Mouse (Mus musculus) stomach, embryonic 14.5 days (tissue): ENCODE measurements around the gene Slc25a3. TPM values are rescaled to one million over a fixed set of nuclear protein-coding genes. Genes with fewer than 3 reads are reported as not detected.

Source experiments
- ATAC-seq: fragments of 200-750 bp; cut with Nextera tagmentation; 2 replicates; pipeline ENCODE4 v1.8.0; 2017; ENCODE audit warnings: low read depth, moderate TSS enrichment; ENCODE audit not compliant: insufficient number of reproducible peaks, insufficient read depth, low FRiP score
- H3K27ac ChIP-seq: fragments of 300-500 bp; sonication (generic); 2 replicates; pipeline ENCODE4 v1.5.1; 2014; ENCODE audit warnings: mild to moderate bottlenecking, low read length, moderate library complexity, mixed read lengths
- H3K27me3 ChIP-seq: fragments of 300-500 bp; sonication (generic); 2 replicates; pipeline ENCODE4 v1.6.1; 2014; ENCODE audit warnings: low read length, control low read depth, mixed read lengths; ENCODE audit not compliant: control insufficient read depth, insufficient read depth
- H3K36me3 ChIP-seq: fragments of 300-500 bp; sonication (generic); 2 replicates; pipeline ENCODE4 v1.6.1; 2014; ENCODE audit warnings: mild to moderate bottlenecking, control low read depth, low read length, moderate library complexity, mixed read lengths; ENCODE audit not compliant: control insufficient read depth, insufficient read depth
- H3K4me1 ChIP-seq: fragments of 300-500 bp; sonication (generic); 2 replicates; pipeline ENCODE4 v1.6.1; 2014; ENCODE audit warnings: low read length, control low read depth, mixed read lengths; ENCODE audit not compliant: control insufficient read depth, insufficient read depth
- H3K4me2 ChIP-seq: fragments of 300-500 bp; sonication (generic); replicated peaks from 2 replicates; pipeline ENCODE4 v1.6.1; 2014; ENCODE audit warnings: low read depth, low read length, control low read depth
- H3K4me3 ChIP-seq: fragments of 300-500 bp; sonication (generic); 2 replicates; pipeline ENCODE4 v1.5.1; 2014; ENCODE audit warnings: low read depth, low read length, control low read depth
- H3K9ac ChIP-seq: fragments of 300-500 bp; sonication (generic); replicated peaks from 2 replicates; pipeline ENCODE4 v1.6.1; 2014; ENCODE audit warnings: low read depth, mild to moderate bottlenecking, control low read depth, low read length, moderate library complexity, mixed read lengths
- H3K9me3 ChIP-seq: fragments of 300-500 bp; sonication (generic); 2 replicates; pipeline ENCODE4 v1.6.1; 2016; ENCODE audit warnings: low read depth, low read length, control low read depth; ENCODE audit not compliant: control insufficient read depth
- WGBS: fragments of 180-500 bp; shearing (Covaris S2); extraction: QIAGEN DNeasy Blood & Tissue Kit; methylation state at CpG from one replicate; pipeline ENCODE4 v1.1.7; 2014; 5-methylcytosine and 5-hydroxymethylcytosine counted together
- polyA plus RNA-seq: library from polyadenylated mRNA; unstranded; fragments of >200 nt; fragmentation: Nextera tagmentation; extraction: Ambion mirVana; gene quantifications from 2 replicates; pipeline ENCODE4 v1.2.1, GENCODE M21; 2014

Slc25a3 gene
- polyA plus RNA-seq, 1 experiment from 2014 or later, result 501 TPM

- no peaks in the 10 kb centered on the region for H3K27me3 ChIP-seq
- H3K36me3 ChIP-seq, result no peaks in the 10 kb centered on the region
- no peak overlapping the region for H3K27ac ChIP-seq
- WGBS, result 74% methylated on average over 1 of the region's 1 CpGs
- no peak overlapping the region for H3K9ac ChIP-seq
- H3K4me3 ChIP-seq, result no peak overlapping the region
- no peak for ATAC-seq
- H3K9me3 ChIP-seq, result no peaks in the 10 kb centered on the region
- H3K4me1 ChIP-seq, result no peaks in the 10 kb centered on the region
- no peak overlapping the region for H3K4me2 ChIP-seq
Measured at GRCm38 (mm10) chr10:91131565-91131964, 7.7 kb upstream of the Slc25a3 start.

GRCm38 (mm10) chr10:91130792-91131191 lies 6.9 kb upstream of the Slc25a3 start:
- H3K27ac ChIP-seq, result no peak overlapping the region
- H3K9me3 ChIP-seq, result no peaks in the 10 kb centered on the region
- no peaks in the 10 kb centered on the region for H3K27me3 ChIP-seq
- no peak overlapping the region for H3K4me3 ChIP-seq
- no peaks in the 10 kb centered on the region for H3K4me1 ChIP-seq
- H3K9ac ChIP-seq, result no peak overlapping the region
- H3K4me2 ChIP-seq, result no peak overlapping the region
- H3K36me3 ChIP-seq, result no peaks in the 10 kb centered on the region
- ATAC-seq, result no peak
- 91% methylated on average over 3 of the region's 3 CpGs for WGBS

GRCm38 (mm10) chr10:91128551-91129160 lies 4.8 kb upstream of the Slc25a3 start:
- WGBS, result 73% methylated on average over 1 of the region's 1 CpGs
- Histone ChIP-seq H3K9me3 (no peaks in the 10 kb centered on the region), H3K27ac (no peak overlapping the region), H3K9ac (no peak overlapping the region), H3K27me3 (no peaks in the 10 kb centered on the region), H3K4me1 (no peaks in the 10 kb centered on the region), H3K36me3 (no peaks in the 10 kb centered on the region), H3K4me2 (no peak overlapping the region), H3K4me3 (no peak overlapping the region)
- ATAC-seq, result no peak

GRCm38 (mm10) chr10:91127395-91127794 lies 3.5 kb upstream of the Slc25a3 start:
- H3K4me1 ChIP-seq, result no peaks in the 10 kb centered on the region
- no peaks in the 10 kb centered on the region for H3K9me3 ChIP-seq
- no peaks in the 10 kb centered on the region for H3K27me3 ChIP-seq
- H3K36me3 ChIP-seq, result no peaks in the 10 kb centered on the region
- ATAC-seq, result no peak
- 75% methylated on average over 2 of the region's 2 CpGs for WGBS
- no peak overlapping the region for H3K27ac ChIP-seq
- no peak overlapping the region for H3K4me2 ChIP-seq
- no peak overlapping the region for H3K9ac ChIP-seq
- no peak overlapping the region for H3K4me3 ChIP-seq

GRCm38 (mm10) chr10:91126618-91127355 lies 2.9 kb upstream of the Slc25a3 start:
- H3K36me3 ChIP-seq, result peaks cover 4% of the 10 kb centered on the region
- H3K4me1 ChIP-seq, result peaks cover 4% of the 10 kb centered on the region
- 52% methylated on average over 10 of the region's 10 CpGs for WGBS
- no peak overlapping the region for H3K9ac ChIP-seq
- no peak for ATAC-seq
- no peak overlapping the region for H3K4me2 ChIP-seq
- H3K27me3 ChIP-seq, result no peaks in the 10 kb centered on the region
- no peaks in the 10 kb centered on the region for H3K9me3 ChIP-seq
- no peak overlapping the region for H3K27ac ChIP-seq
- no peak overlapping the region for H3K4me3 ChIP-seq

- peaks cover 33% of the 10 kb centered on the region for H3K36me3 ChIP-seq
- peaks cover 4% of the 10 kb centered on the region for H3K4me1 ChIP-seq
- H3K9ac ChIP-seq, result peak overlapping the region; percentile 96
- H3K27me3 ChIP-seq, result no peaks in the 10 kb centered on the region
- no peaks in the 10 kb centered on the region for H3K9me3 ChIP-seq
- peak overlapping the region; percentile 99 for H3K4me3 ChIP-seq
- H3K27ac ChIP-seq, result peak overlapping the region; percentile 86
- peak overlapping the region; percentile 60 for H3K4me2 ChIP-seq
- ATAC-seq, result peak; percentile 57
- WGBS, result under 1% methylated on average over 38 of the region's 44 CpGs
Measured at GRCm38 (mm10) chr10:91123281-91123827, 505 bp downstream of the Slc25a3 start.

- Histone ChIP-seq H3K4me2 (peak overlapping the region; percentile 60), H3K9ac (peak overlapping the region; percentile 96), H3K9me3 (no peaks in the 10 kb centered on the region), H3K36me3 (peaks cover 40% of the 10 kb centered on the region), H3K27ac (no peak overlapping the region), H3K4me3 (peak overlapping the region; percentile 99), H3K4me1 (peaks cover 4% of the 10 kb centered on the region), H3K27me3 (no peaks in the 10 kb centered on the region)
- WGBS, result 30% methylated on average over 6 of the region's 6 CpGs
- no peak for ATAC-seq
Measured at GRCm38 (mm10) chr10:91122646-91123045, 1.2 kb downstream of the Slc25a3 start.

GRCm38 (mm10) chr10:91116958-91117357 lies 6.9 kb downstream of the Slc25a3 start:
- peaks cover 81% of the 10 kb centered on the region for H3K36me3 ChIP-seq
- WGBS, result 94% methylated on average over 12 of the region's 12 CpGs

More at GRCm38 (mm10) chr10:91116958-91117357, 6.9 kb downstream of the Slc25a3 start:
- H3K27me3 ChIP-seq, result no peaks in the 10 kb centered on the region
- ATAC-seq, result no peak
- H3K9ac ChIP-seq, result no peak overlapping the region
- no peak overlapping the region for H3K4me3 ChIP-seq
- H3K4me2 ChIP-seq, result no peak overlapping the region
- no peak overlapping the region for H3K27ac ChIP-seq
- H3K9me3 ChIP-seq, result peaks cover 6% of the 10 kb centered on the region; the same call in 1 of the 2 replicates
- peaks cover 1% of the 10 kb centered on the region for H3K4me1 ChIP-seq
